Mouse (Mus musculus) thymus, adult 2 months (tissue): Measurements from ENCODE around the gene Ttc39b.

Source experiments
- CTCF ChIP-seq: fragments of 200-500 bp; IDR thresholded peaks from 2 replicates; pipeline ENCODE4 v1.5.1; 2012; ENCODE audit warnings: mild to moderate bottlenecking, control low read depth, low read length, moderate library complexity, borderline replicate concordance; ENCODE audit not compliant: control insufficient read depth, poor library complexity, insufficient read depth; ENCODE audit errors: extremely low read depth
- POLR2A ChIP-seq: fragments of 200-500 bp; IDR thresholded peaks from 2 replicates; pipeline ENCODE4 v1.6.1; 2012; ENCODE audit warnings: mild to moderate bottlenecking, low read length, control low read depth, moderate library complexity; ENCODE audit not compliant: control insufficient read depth, poor library complexity, insufficient read depth; ENCODE audit errors: extremely low read depth

GRCm38 (mm10) chr4:83199391-83199790, 124.7 kb downstream of the Ttc39b start:
- TF ChIP-seq POLR2A (no peak), CTCF (no peak)
